Mouse (Mus musculus): Measurements from ENCODE around the gene Ppp3cb.

GRCm38 (mm10) chr14:20587458-20587857, 41.1 kb upstream of the Ppp3cb start:
- TF ChIP-seq CTCF (IDR thresholded peaks at IDR 0.05; ENCODE audit: extremely low read depth, insufficient read length, insufficient replicate concordance, low read depth, low read length) = no peak
- TF ChIP-seq POLR2A (IDR thresholded peaks at IDR 0.05; ENCODE audit: low read depth, low read length) = no peak

Data from small intestine, adult 2 months (tissue).